Mouse (Mus musculus) embryonic facial prominence, embryonic 15.5 days (tissue): ENCODE measurements around the gene Camkv. TPM values are rescaled to one million over a fixed set of nuclear protein-coding genes. Genes with fewer than 3 reads are reported as not detected.

Experiments
- ATAC-seq: fragments of 200-750 bp; cut with Nextera tagmentation; 2 replicates; pipeline ENCODE4 v1.8.0; 2017; ENCODE audit warnings: low read depth, moderate TSS enrichment; ENCODE audit not compliant: insufficient number of reproducible peaks, low FRiP score, low TSS enrichment
- H3K27ac ChIP-seq: fragments of 300-500 bp; sonication (generic); replicated peaks from 2 replicates; pipeline ENCODE4 v1.5.1; 2015; ENCODE audit warnings: mild to moderate bottlenecking, inconsistent platforms
- H3K27me3 ChIP-seq: fragments of 300-500 bp; sonication (generic); 2 replicates; pipeline ENCODE4 v1.6.1; 2015; ENCODE audit warnings: inconsistent platforms
- H3K36me3 ChIP-seq: fragments of 300-500 bp; sonication (generic); 2 replicates; pipeline ENCODE4 v1.6.1; 2015; ENCODE audit warnings: mild to moderate bottlenecking, inconsistent platforms
- H3K4me1 ChIP-seq: fragments of 300-500 bp; sonication (generic); 2 replicates; pipeline ENCODE4 v1.6.1; 2015; ENCODE audit warnings: inconsistent platforms
- H3K4me2 ChIP-seq: fragments of 300-500 bp; sonication (generic); replicated peaks from 2 replicates; pipeline ENCODE4 v1.6.1; 2015; ENCODE audit warnings: mild to moderate bottlenecking, inconsistent platforms
- H3K4me3 ChIP-seq: fragments of 300-500 bp; sonication (generic); replicated peaks from 2 replicates; pipeline ENCODE4 v1.5.1; 2015; ENCODE audit warnings: mild to moderate bottlenecking, inconsistent platforms
- H3K9ac ChIP-seq: fragments of 300-500 bp; sonication (generic); 2 replicates; pipeline ENCODE4 v1.6.1; 2015; ENCODE audit warnings: inconsistent platforms
- H3K9me3 ChIP-seq: fragments of 300-500 bp; sonication (generic); replicated peaks from 2 replicates; pipeline ENCODE4 v1.6.1; 2016; ENCODE audit warnings: inconsistent platforms
- WGBS: fragments of 180-500 bp; shearing (Covaris S2); methylation state at CpG from one replicate; pipeline ENCODE4 v1.1.7; 2015; 5-methylcytosine and 5-hydroxymethylcytosine counted together
- polyA plus RNA-seq: library from polyadenylated mRNA; unstranded; fragments of >200 nt; fragmentation: Nextera tagmentation; extraction: Ambion mirVana; gene quantifications from 2 replicates; pipeline ENCODE4 v1.2.1, GENCODE M21; 2015

Gene Camkv
- polyA plus RNA-seq, 1 experiment from 2014 or later: 5.9 TPM

DNA sequence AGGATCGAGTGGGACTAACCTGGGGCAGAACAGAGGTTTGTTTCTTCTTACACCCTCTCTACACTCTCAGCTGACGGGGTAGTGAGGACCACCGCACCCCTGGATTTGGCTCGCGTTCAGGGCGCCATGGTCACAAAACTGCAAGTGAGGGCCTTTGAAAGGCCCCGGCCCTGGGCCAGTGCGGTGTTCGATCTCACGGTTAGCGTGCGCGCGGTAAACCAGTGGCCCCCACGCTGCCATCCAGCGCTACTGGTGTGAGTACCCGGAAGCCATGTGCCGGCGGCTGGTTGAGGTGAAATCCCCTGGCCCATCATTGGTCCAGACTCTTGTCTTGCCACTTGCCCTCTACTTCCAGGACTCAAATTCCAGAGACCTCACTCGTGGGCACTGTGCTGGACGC lies 60.0 kb downstream of the Camkv start:
- WGBS: 91% methylated on average over 21 of the region's 21 CpGs

DNA sequence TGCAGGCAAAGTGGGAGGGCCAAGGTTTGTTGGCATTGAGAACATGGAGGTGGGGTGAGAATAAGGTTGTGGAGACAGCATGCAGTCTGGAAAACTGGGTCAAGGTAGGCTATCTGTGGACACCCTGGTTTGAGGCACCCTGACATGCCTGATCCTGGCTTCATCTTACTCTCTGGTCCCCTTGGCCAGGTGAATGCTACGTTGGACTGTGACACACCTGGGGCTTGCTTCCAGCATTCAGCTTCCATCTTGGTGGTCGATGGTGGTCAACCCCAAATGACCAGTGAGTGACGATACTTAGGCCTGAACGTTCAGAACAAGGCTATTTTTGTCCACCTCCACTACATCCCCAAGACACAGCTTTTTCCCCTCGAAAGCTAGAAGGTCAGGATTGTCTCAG lies 60.6 kb downstream of the Camkv start, which contains the start of gene Gm20662:
Gm20662 (plus strand) TSS at position 301 of the 400 bp plus-strand sequence.
- Histone ChIP-seq H3K4me2 (no peak within 1 kb of the TSS), H3K9me3 (no peaks in the 10 kb centered on the region), H3K27me3 (no peaks in the 10 kb centered on the region), H3K9ac (no peak within 1 kb of the TSS), H3K27ac (no peak within 1 kb of the TSS), H3K4me1 (no peaks in the 10 kb centered on the region), H3K36me3 (no peaks in the 10 kb centered on the region), H3K4me3 (no peak within 1 kb of the TSS)
- WGBS: 91% methylated on average over 5 of the region's 5 CpGs
- no peak for ATAC-seq

More for the DNA sequence above, 60.0 kb downstream of the Camkv start:
- Histone ChIP-seq H3K27ac (no peak overlapping the region), H3K27me3 (no peaks in the 10 kb centered on the region), H3K9ac (no peak overlapping the region), H3K4me2 (no peak overlapping the region), H3K9me3 (no peaks in the 10 kb centered on the region), H3K36me3 (no peaks in the 10 kb centered on the region), H3K4me3 (no peak overlapping the region), H3K4me1 (no peaks in the 10 kb centered on the region)
- ATAC-seq: no peak

Other genes with a start within 250 kb of the Camkv start
- gene Sema3f, start 225.2 kb upstream of the Camkv start, polyA plus RNA-seq: 40.6 and 44.6 TPM in 2 replicates
- 198 and 218 TPM in 2 replicates for gene Rbm5, start 164.7 kb upstream of the Camkv start, polyA plus RNA-seq
- 75.7 and 77.6 TPM in 2 replicates for gene Rbm6, start 62.4 kb upstream of the Camkv start, polyA plus RNA-seq
- gene Mon1a, start 47.5 kb upstream of the Camkv start, polyA plus RNA-seq: 17.2 and 18.2 TPM in 2 replicates
- gene Mst1r, start 28.8 kb upstream of the Camkv start, polyA plus RNA-seq: 7.4 and 7.7 TPM in 2 replicates
- not detected in 2 replicates for gene Actl11, start 7.2 kb upstream of the Camkv start, polyA plus RNA-seq
- 16.6 and 18.7 TPM in 2 replicates for gene Traip, start 14.5 kb downstream of the Camkv start, polyA plus RNA-seq
- 22.4 and 28.0 TPM in 2 replicates for gene Uba7, start 39.8 kb downstream of the Camkv start, polyA plus RNA-seq
- 6.4 and 6.9 TPM in 2 replicates for gene Gm20661, start 47.4 kb downstream of the Camkv start, polyA plus RNA-seq
- gene Inka1, start 50.2 kb downstream of the Camkv start, polyA plus RNA-seq: 90.4 and 97.1 TPM in 2 replicates
- gene Cdhr4, start 56.8 kb downstream of the Camkv start, polyA plus RNA-seq: 9.5 and 12.7 TPM in 2 replicates
- 0.52 and 0.64 TPM in 2 replicates for gene Gm20662, start 60.7 kb downstream of the Camkv start, polyA plus RNA-seq
- gene Ip6k1, start 66.8 kb downstream of the Camkv start, polyA plus RNA-seq: 67.9 and 68.7 TPM in 2 replicates
- gene Gmppb, start 113.6 kb downstream of the Camkv start, polyA plus RNA-seq: 38.4 and 40.5 TPM in 2 replicates
- 4.0 and 5.0 TPM in 2 replicates for gene Amigo3, start 117.5 kb downstream of the Camkv start, polyA plus RNA-seq
- gene Mst1, start 144.8 kb downstream of the Camkv start, polyA plus RNA-seq: 3.1 and 3.5 TPM in 2 replicates
- 28.7 and 34.9 TPM in 2 replicates for gene Rnf123, start 147.7 kb downstream of the Camkv start, polyA plus RNA-seq
- 48.3 and 51.2 TPM in 2 replicates for gene Apeh, start 158.9 kb downstream of the Camkv start, polyA plus RNA-seq